Mouse (Mus musculus): ENCODE results near the gene Gm49345.
"Not testable (repeated sequence)": the region's sequence is repeated elsewhere in the genome, so short reads cannot be mapped to it uniquely, and the experiment has no call there.

Gm49345 gene

GRCm38 (mm10) chr13:67637294-67638007 lies at the start of gene Gm49345, which contains the start of gene Zfp729a:
TSS of gene Gm49345 (minus strand) at chr13:67637769.
TSS of gene Zfp729a (minus strand) at chr13:67637791.
- peak; percentile 41 to 56 for DNase-seq (ENCODE audit: low spot score in 2 of 2)

- DNase-seq (ENCODE audit: low spot score in 2 of 2) = no peak
Measured at GRCm38 (mm10) chr13:67686971-67687370, 49.4 kb upstream of the Gm49345 start, which contains the start of gene Zfp738. TSS of gene Zfp738 (minus strand) at chr13:67687071.

GRCm38 (mm10) chr13:67683841-67684240 lies 46.3 kb upstream of the Gm49345 start:
- DNase-seq (ENCODE audit: low spot score in 2 of 2) = not testable (repeated sequence)

- peak; percentile 45 to 67 for DNase-seq (ENCODE audit: low spot score in 2 of 2)
Measured at GRCm38 (mm10) chr13:67682959-67683735, 45.6 kb upstream of the Gm49345 start.

GRCm38 (mm10) chr13:67674902-67675301 lies 37.3 kb upstream of the Gm49345 start:
- DNase-seq (ENCODE audit: low spot score in 2 of 2) = no peak

- no peak for DNase-seq (ENCODE audit: low spot score in 2 of 2)
Measured at GRCm38 (mm10) chr13:67652496-67652895, 14.9 kb upstream of the Gm49345 start.

DNA sequence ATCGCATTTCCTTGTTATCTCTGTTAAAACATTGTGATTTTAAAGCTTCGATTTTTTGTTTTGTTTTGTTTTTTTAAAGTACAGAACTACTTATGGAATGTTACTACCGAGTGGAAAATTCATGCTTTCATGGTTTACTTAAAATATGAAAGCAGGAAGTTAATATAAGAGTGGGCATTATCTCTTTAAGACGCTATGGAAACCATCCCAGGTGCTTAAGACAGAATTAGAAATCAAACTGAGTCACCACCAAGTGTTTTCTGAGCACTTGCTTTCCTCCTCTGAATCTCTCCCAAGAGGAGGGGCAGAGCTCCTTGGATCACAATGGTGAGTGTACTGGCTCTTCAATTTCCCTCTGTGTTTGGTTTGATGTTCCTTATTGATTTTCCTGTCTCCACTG lies 27.5 kb downstream of the Gm49345 start:
- DNase-seq (ENCODE audit: low spot score in 2 of 2) = no peak

DNA sequence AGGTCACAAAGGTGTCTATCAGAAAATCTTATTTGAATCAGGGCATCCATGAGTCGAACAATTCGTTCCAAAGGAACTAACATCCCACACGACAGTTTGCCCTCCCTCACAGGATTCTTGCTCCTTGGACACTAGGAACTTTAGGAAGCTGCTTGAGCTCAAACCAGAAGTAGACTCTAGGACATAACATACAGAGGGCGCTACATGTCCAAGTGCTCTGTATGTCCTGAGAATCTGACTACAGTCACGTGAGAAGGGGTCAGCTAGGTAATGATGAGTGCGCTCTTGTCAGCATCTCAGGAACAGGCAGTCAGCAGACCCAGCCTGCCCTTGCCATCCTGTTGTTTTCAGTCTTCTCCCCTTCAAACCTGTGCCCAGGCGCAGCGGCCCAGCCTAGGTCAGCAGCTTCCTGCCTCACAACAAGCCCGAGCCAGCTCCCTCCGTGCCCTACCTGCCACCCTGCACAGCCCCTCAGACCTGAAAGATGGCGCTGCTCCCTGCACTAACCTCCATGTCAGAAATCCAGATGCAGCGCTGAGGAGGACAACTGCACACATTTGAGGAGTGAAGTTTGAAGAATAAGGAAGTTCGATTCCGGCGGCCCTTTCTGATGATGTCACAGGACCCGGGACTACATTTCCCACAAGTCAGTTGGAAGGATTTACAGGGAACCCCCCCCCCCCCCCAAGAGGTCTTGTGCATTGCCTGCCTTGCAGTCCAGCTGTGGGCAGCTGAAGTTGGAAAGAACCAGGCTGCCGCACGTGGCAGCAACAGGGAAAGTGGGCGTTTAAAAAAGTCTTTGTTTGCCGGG lies 28.3 kb downstream of the Gm49345 start, which contains the start of gene Zfp729b:
Zfp729b (minus strand) TSS at position 642 of the 811 bp plus-strand sequence.
- DNase-seq (ENCODE audit: low spot score in 2 of 2) = peak; percentile 76 to 84

- DNase-seq (ENCODE audit: low spot score in 2 of 2) = no peak
Measured at GRCm38 (mm10) chr13:67572591-67573189, 64.9 kb downstream of the Gm49345 start.

DNA sequence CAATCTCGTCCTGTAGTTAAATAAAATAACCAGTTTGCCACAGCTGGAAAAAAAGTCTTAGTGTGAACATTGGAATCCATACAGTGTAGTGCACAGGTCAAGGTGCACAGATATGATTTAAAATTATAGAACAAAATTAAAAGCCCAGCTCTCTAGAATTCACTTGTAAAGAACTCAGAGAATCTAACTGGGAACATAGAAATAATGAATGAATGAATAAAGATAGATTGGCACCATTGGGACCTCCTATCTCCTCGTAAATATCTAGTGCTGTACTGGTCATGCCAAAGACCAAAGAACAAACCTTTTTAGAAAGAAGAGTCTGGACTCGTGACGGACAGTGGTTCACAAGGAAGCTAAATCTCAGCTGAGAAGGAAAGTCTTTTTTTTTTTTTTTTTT lies 83.8 kb downstream of the Gm49345 start, which contains the start of gene Zfp748:
Zfp748 (minus strand) TSS at position 101 of the 400 bp plus-strand sequence.
- no peak for DNase-seq (ENCODE audit: low spot score in 2 of 2)

DNA sequence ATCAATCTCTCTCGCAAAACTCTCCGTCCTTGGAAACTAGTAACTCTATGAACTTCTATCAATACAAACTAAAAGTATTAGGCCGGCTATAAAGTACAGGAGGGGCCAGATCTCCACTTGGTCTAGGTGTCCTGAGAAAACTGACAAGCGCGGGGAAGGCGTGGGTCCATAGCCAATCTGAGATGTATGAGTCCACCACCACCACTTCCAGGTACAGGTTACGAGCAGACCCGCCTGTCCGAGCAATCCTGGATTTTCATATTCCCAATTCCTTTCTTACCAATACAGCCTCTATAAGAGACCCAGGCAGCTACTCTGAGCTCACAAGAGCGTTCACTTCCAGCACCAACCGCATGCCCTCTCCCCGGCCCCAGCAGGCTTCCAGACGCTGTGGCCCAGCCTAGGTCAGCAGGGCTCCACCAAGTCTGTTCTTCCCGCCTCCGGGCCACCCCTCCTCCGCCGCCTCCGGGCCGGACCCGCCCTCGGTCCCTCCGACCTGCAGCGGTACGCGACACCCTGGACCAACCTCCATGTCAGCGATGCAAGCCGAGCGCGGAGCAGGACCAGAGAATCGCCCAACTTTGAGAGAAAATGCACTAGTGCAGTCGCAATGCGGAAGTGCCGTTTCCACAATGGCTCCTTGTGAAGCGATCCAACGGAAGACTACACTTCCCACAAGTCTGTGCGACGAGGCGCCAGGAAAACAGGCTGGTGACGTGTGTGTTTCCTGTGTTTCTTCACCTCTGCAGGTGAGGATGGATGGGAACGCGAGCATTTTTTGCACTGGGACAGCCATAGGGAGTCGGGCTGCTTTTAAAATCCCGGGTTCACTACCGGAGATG lies 84.8 kb downstream of the Gm49345 start:
- peak; percentile 56 to 69 for DNase-seq (ENCODE audit: low spot score in 2 of 2)

- no peak for DNase-seq (ENCODE audit: low spot score in 2 of 2)
Measured at GRCm38 (mm10) chr13:67545941-67546340, 91.6 kb downstream of the Gm49345 start.
